Mouse (Mus musculus): ENCODE data around the gene Pigs.

Pigs gene

DNA sequence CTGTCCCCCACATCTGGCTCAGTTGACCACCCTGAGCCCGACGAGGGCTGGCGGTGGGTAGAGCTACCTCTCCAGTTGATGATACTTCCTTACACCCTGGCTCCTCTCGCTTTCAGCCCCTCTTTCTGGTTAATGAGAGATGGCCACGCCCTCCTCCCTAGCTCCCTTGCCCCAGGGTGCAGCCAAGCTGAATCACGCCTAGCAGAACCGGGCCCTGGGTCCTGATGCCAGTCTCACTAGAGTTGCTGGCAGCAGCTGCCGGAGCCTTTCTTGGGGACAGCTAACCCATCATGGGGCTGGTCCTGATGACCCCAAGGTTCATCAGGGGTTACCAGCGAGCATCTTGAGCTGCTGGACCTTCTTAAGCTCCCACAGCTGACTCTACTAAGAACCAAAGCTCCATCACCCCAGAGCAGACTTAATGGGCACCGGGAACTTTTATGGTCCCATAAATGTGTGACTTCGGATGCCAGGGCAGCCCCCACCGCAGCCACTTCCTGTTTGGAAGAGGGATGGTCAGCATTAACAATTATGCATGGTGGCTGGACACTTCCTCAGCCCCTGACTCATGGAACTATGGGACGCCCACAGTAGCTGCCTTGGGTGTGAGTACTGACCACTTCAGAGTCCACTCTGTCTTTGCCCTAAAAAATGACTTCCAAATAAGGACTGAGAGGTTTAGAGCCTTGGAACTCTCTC, 35.2 kb downstream of the Pigs start:
- DNase-seq (ENCODE audit: extremely low spot score, low spot score), result no peak

DNA sequence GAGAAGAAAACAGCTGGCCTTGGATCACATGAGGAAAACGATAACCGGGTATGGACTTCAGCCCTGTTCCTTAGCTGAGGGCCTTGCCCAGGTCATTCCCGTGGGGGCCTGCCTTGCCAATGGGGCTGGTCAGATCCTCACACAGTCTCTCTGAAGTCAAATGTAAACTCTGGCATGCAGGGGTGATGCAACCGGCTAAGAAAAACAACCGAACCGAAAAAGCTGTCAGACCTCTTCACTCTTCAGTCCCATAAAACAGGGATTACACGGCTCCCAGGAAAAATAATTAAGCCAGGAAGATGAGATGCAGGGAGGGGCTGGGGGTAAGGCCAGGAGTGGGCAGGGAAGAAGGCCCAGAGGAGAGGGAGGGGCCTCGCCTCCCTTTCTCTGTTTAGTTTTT, 35.9 kb downstream of the Pigs start:
- DNase-seq (ENCODE audit: extremely low spot score, low spot score), result no peak

DNA sequence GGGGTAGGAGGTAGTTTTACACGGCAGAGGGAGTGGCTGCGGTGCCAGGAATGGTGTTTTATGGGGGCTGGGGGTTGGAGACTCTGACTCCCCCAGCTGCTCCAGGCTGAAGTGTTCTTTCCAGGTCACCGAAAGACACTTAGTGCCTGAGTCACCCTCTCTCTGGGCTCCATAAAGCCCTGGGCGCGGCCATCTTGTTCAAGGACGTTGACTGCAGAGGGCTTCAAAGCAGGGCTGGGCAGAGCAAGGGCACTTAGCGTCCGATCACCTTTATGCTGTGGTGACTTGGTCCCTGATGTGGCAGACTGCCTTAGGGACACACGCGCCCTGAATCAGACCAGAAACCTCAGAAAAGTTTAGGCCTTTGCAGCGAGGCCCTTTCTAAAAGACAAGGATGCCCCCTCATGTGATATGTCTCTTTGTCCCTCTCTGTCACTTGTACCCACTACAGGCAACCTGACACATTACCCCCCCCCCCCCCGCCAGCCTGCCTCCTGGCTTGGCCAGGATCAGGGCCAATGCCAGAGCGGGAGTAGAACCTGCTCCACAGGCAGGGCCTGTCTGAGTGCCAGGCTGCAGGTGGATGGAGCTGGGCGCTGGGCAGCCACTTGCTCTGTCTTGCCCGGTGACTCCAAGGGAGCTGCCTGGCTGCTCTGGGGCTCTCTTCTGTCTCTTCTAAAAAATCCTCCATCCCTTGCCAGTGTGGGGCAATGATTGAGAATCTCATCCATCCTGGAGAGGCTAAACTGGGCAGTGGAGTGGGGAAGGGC, 39.4 kb downstream of the Pigs start:
- no peak for DNase-seq (ENCODE audit: extremely low spot score, low spot score)

DNA sequence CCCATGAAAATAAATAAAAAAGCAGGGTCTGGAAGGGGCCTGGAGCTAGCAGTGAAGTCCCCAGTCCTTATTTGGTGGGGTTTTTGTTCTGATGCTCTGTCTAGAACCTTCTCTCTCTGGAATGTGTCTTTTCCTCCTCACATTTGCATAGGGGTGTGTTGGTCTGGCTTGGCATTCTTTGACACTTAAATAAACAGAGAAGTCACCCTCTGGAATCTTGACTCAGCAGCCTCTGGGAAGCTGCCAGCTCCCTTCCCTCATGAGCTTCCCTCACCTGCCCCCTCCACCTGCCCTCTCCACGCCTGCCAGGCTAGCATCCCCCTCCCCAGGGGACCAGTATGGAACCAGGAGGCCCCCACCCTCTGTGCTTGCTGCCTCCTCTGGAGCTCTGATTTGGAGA, 42.2 kb downstream of the Pigs start:
- no peak for DNase-seq (ENCODE audit: extremely low spot score, low spot score)

DNA sequence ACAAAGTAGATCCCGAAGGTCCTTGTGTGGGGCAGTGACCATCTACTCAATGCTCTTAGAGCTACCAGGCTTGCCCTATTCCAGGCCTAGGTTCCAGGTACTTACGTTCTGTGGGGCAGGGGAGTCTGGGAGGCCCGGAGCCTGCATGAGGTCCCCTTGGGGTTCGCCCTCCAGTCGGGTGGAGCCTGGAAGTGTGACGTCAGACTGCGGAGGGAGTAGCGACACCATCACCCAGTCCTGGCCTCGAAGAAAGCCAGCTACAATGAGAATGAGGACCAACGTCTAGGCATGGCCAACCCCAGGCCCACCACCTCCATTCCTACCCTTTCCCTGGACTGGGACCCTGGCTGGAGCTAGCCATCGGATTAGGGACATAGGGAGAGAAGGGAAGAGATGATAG, 43.5 kb downstream of the Pigs start:
- no peak for DNase-seq (ENCODE audit: extremely low spot score, low spot score)

DNA sequence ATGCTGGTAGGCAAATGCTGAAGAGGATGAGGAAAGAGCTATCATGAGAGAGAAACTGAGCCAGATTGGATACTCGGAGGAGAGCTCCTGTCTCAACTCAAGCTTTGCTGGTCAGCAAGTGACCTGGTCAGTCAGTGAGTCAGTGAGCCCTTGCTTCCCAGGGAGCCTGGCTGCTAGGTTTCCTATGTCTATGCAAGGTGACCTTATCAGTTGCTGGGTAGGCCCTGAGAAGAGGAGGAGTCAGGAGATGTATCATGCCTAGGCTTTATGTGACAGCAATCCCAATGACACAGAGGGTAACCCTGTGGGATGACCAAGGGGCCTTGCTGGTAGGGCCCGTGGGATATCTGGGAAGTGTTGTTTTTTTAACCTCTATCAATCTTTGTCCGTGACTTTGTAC, 44.0 kb downstream of the Pigs start:
- no peak for DNase-seq (ENCODE audit: extremely low spot score, low spot score)

DNA sequence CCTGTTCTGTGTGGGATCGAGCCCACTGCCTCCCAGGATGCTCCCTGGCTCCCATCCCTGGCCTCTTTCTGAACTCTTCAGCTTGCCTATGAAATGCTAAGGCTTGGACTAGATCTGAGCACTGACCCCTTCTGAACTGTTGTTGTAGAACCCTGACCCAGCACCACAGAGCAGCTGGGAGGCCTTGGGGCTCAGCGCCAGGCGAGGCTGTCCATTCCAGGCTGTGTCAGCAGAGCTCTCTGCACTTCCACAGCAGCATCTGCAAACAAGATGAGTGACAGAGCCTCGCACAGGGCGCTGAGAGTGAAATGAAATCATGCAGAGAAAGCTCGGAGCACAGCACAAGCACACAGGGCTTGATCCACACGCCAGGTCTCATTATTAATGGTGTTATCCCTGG, 44.4 kb downstream of the Pigs start:
- DNase-seq (ENCODE audit: extremely low spot score, low spot score), result no peak

DNA sequence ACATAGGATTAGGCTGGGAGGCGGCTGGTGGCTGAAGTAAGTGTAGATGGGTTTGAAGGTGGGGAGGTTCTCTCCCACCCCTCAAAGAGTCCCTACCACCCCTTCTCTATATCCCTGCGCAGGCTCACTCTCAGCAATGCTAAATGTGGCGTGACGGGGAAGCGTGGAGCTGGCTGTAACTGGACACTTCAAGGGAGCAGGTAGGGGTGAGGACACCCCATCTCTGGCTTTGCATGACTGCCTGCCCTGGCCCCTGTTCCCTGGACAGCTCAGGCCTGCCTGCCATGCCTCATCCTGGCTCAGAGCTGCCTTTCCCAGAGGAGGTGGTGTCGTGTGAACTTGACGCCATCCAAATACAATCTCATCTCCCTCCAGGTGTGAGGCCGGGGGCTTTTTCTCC, 45.9 kb downstream of the Pigs start:
- DNase-seq (ENCODE audit: extremely low spot score, low spot score), result peak; percentile 24

DNA sequence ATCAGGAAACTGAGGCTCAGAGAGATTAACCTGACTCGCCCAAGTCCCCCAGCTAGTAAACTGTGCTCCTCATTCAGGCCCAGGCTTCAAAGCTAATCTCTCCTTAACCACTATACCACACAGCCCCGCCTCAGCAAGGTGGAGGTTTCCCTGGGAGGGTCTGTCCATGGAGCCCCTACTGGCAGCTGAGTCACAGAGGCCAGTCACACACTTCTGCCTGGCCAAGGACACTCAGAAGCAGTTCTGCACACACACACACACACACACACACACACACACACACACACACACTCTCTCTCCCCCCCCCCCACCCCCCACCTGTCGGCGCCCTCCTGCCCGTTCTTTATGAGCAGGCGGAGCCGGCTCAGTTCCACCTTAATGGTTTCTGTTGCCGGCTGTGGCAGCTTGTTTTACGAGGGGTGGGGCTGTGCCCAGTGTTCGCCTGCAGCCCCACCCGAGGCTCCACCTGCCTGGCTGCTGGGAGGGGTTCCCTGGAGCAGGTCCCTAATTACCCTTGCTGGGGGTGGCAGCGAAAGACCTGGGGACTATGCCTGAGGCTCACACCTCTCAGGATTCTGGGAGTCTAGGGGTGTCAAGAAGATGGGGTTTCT, 49.4 kb downstream of the Pigs start:
- DNase-seq (ENCODE audit: extremely low spot score, low spot score), result no peak

DNA sequence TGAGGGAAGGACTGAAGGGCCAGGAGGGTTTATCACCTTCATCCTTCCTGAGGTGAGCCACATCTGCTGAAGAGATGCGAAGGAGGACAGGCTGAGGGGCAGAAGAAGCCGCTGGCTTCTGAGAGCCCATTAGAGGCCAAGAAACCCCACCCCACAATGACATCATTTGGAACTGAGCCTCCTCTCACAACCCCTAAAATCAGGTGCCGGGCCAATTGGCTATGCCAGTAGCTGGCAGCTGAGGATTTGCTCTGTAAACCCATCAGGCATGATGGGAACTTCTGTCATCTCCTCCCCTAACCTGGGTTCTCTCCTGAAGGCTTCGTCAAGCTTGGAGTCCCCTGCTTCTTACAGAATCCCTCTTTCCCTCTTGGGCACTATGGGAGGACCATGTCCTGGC, 52.1 kb downstream of the Pigs start:
- DNase-seq (ENCODE audit: extremely low spot score, low spot score), result no peak

DNA sequence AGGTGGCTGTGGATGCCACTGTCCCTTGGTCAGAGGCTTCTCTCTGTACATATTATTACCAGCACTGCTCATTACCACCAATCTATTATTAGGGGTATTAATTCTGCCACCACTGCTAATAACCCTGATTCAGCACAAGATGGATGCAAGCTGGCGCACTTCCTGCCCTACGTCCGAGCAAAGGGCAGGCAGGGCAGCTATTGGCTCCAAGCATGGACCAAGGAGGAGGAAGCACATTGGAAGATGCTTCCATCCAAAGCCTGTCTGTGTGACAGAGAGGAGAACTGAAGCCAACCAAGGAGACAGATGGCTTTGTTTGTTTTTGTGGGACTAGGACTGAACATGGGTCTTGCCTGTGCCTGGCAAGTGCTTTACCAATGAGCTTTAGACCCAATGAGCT, 52.8 kb downstream of the Pigs start:
- DNase-seq (ENCODE audit: extremely low spot score, low spot score), result no peak

DNA sequence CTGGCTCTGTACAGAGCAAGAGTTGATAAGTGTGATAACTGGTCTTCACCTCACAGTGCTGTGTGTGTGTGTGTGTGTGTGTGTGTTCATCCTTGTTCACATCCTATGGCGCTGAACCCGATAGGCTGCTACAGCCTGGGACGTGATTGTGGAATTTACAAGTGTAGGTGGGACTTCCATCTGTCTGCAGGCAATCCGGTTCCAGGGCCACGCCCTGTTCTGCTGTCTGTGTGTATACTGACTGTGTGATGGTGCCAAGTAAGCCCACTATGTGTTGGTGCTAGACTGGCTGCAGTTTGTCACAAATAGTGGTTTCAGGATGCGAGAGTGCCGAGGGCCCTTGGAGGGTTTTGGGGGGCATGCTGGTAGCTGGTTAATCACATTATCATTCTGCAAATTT, 54.1 kb downstream of the Pigs start:
- DNase-seq (ENCODE audit: extremely low spot score, low spot score), result no peak

DNA sequence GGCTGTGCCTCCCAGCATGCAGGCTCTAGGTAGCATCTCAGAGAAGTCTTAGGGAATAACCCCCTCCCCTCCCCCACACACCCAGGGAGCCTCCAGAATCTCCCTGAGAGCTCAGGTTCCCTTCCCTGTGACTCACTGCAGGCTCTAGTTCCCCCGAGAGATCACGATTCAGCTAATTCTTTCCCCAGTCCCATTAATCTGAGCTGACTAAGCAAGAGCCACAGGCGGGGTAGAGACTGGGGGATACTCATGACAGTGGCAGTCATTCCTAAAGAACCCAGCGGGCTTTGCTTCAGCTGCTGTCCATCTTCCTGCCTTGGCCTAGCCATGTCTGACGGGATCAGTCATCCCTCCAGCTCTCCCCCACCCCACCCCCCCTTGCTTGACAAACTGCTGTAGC, 54.5 kb downstream of the Pigs start:
- no peak for DNase-seq (ENCODE audit: extremely low spot score, low spot score)

DNA sequence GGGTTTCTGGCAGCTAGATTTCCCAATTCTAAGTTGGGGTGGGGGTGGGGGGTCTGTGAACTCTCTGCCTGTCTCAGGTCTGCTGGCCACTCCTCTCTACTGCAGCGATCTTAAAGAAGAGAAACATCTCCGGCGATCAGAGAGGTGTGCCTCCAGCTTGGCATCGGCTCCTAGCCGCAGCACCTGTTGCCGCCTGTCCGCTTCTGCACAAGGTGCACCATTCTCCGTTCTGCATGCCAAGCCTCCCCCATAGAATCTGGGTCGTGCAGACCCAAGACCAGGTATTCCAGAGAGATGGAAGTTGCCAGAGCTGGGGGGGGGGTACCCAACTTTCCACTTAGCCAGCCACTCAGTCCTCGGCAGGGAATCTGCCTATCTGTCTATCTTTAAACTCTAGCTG, 57.6 kb downstream of the Pigs start:
- no peak for DNase-seq (ENCODE audit: extremely low spot score, low spot score)

DNA sequence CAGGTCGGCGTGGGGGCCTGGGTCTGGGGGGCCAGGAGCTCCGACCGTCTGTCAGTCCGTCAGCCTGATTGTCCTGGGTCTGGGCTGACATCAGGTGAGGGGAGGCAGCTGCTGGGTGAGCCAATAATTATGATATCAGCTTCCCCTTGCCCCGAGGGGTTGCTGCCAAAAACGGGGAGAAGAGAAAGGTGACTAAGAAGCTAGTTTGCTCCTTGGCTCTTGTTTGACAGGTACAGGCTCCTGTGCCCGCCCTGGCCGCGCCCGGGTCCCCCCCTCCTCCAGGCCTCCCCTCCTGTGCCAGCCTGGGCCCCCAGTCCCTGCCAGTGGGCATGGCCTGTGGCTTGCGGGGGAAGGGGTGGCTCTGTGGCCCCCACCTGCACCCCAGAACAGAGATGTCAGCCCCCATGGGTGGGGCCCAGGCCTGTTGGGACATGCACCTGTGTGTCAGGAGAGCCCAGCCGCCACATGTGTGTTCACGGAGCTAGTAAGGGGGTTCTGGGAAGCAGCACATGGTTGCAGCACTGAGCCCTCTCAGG, 58.4 kb downstream of the Pigs start, which contains the start of gene Foxn1:
Gene Foxn1, minus strand, starts transcription at position 51 of the 536 bp plus-strand sequence.
- DNase-seq (ENCODE audit: extremely low spot score, low spot score), result no peak
